Mouse (Mus musculus): ENCODE data around the gene Dtnbp1. TPM values are rescaled to one million over a fixed set of nuclear protein-coding genes. Genes with fewer than 3 reads are reported as not detected.

The Dtnbp1 gene
- polyA plus RNA-seq, 1 experiment from 2014 or later, result 78.2 TPM

- Histone ChIP-seq H3K4me3 (no peak overlapping the region), H3K27ac (replicated peaks) (no peak overlapping the region), H3K4me2 (no peak overlapping the region), H3K36me3 (peaks cover 26% of the 10 kb centered on the region), H3K9me3 (no peaks in the 10 kb centered on the region), H3K9ac (no peak overlapping the region), H3K4me1 (peaks cover 7% of the 10 kb centered on the region; the same call in 1 of the 2 replicates), H3K27me3 (replicated peaks) (no peaks in the 10 kb centered on the region)
- ATAC-seq (ENCODE audit: extremely low read depth, insufficient number of reproducible peaks, low FRiP score, low TSS enrichment), result no peak
- WGBS, result 91% methylated on average over 7 of the region's 7 CpGs
Observed at GRCm38 (mm10) chr13:44979433-44979832, 22.5 kb downstream of the Dtnbp1 start.

- Histone ChIP-seq H3K27ac (replicated peaks) (no peak overlapping the region), H3K4me2 (no peak overlapping the region), H3K9me3 (no peaks in the 10 kb centered on the region), H3K4me3 (no peak overlapping the region), H3K4me1 (peaks cover 7% of the 10 kb centered on the region; the same call in 1 of the 2 replicates), H3K27me3 (replicated peaks) (no peaks in the 10 kb centered on the region), H3K36me3 (peaks cover 19% of the 10 kb centered on the region), H3K9ac (no peak overlapping the region)
- no peak for ATAC-seq (ENCODE audit: extremely low read depth, insufficient number of reproducible peaks, low FRiP score, low TSS enrichment)
- 72% methylated on average over 2 of the region's 2 CpGs for WGBS
Observed at GRCm38 (mm10) chr13:44977483-44978141, 24.3 kb downstream of the Dtnbp1 start.

- WGBS, result 58% methylated on average over 2 of the region's 2 CpGs
- ATAC-seq (ENCODE audit: extremely low read depth, insufficient number of reproducible peaks, low FRiP score, low TSS enrichment), result no peak
Observed at GRCm38 (mm10) chr13:44977059-44977458, 24.9 kb downstream of the Dtnbp1 start.

GRCm38 (mm10) chr13:44960542-44961291 lies 41.2 kb downstream of the Dtnbp1 start:
- Histone ChIP-seq H3K36me3 (peaks cover 21% of the 10 kb centered on the region), H3K27ac (replicated peaks) (no peak overlapping the region), H3K4me1 (peaks cover 22% of the 10 kb centered on the region), H3K4me2 (no peak overlapping the region), H3K9ac (no peak overlapping the region), H3K4me3 (no peak overlapping the region), H3K9me3 (no peaks in the 10 kb centered on the region), H3K27me3 (replicated peaks) (no peaks in the 10 kb centered on the region)
- WGBS, result 80% methylated on average over 5 of the region's 5 CpGs
- ATAC-seq (ENCODE audit: extremely low read depth, insufficient number of reproducible peaks, low FRiP score, low TSS enrichment), result no peak

More at GRCm38 (mm10) chr13:44977059-44977458, 24.9 kb downstream of the Dtnbp1 start:
- H3K4me3 ChIP-seq, result no peak overlapping the region
- no peak overlapping the region for H3K9ac ChIP-seq
- no peak overlapping the region for H3K4me2 ChIP-seq
- H3K27ac ChIP-seq (replicated peaks), result no peak overlapping the region
- H3K9me3 ChIP-seq, result no peaks in the 10 kb centered on the region
- peaks cover 14% of the 10 kb centered on the region for H3K36me3 ChIP-seq
- H3K27me3 ChIP-seq (replicated peaks), result no peaks in the 10 kb centered on the region
- H3K4me1 ChIP-seq, result peaks cover 7% of the 10 kb centered on the region; the same call in 1 of the 2 replicates

GRCm38 (mm10) chr13:44957049-44957448 lies 44.9 kb downstream of the Dtnbp1 start:
- 85% methylated on average over 8 of the region's 8 CpGs for WGBS
- Histone ChIP-seq H3K4me2 (no peak overlapping the region), H3K4me1 (peaks cover 22% of the 10 kb centered on the region), H3K27me3 (replicated peaks) (no peaks in the 10 kb centered on the region), H3K27ac (replicated peaks) (no peak overlapping the region), H3K9ac (no peak overlapping the region), H3K36me3 (peaks cover 14% of the 10 kb centered on the region), H3K4me3 (no peak overlapping the region), H3K9me3 (no peaks in the 10 kb centered on the region)
- ATAC-seq (ENCODE audit: extremely low read depth, insufficient number of reproducible peaks, low FRiP score, low TSS enrichment), result no peak

- Histone ChIP-seq H3K4me1 (peaks cover 17% of the 10 kb centered on the region), H3K9me3 (no peaks in the 10 kb centered on the region), H3K27me3 (replicated peaks) (no peaks in the 10 kb centered on the region), H3K9ac (no peak overlapping the region), H3K4me3 (no peak overlapping the region), H3K27ac (replicated peaks) (no peak overlapping the region), H3K36me3 (peaks cover 14% of the 10 kb centered on the region), H3K4me2 (no peak overlapping the region)
- WGBS, result 86% methylated on average over 6 of the region's 6 CpGs
- ATAC-seq (ENCODE audit: extremely low read depth, insufficient number of reproducible peaks, low FRiP score, low TSS enrichment), result no peak
Observed at GRCm38 (mm10) chr13:44955781-44956180, 46.2 kb downstream of the Dtnbp1 start.

- no peak overlapping the region for H3K9ac ChIP-seq
- H3K4me2 ChIP-seq, result no peak overlapping the region
- H3K27me3 ChIP-seq (replicated peaks), result no peaks in the 10 kb centered on the region
- H3K4me1 ChIP-seq, result peaks cover 20% of the 10 kb centered on the region
- peaks cover 14% of the 10 kb centered on the region for H3K36me3 ChIP-seq
- H3K27ac ChIP-seq (replicated peaks), result no peak overlapping the region
- H3K4me3 ChIP-seq, result no peak overlapping the region
- ATAC-seq (ENCODE audit: extremely low read depth, insufficient number of reproducible peaks, low FRiP score, low TSS enrichment), result no peak
- no peaks in the 10 kb centered on the region for H3K9me3 ChIP-seq
- 87% methylated on average over 1 of the region's 1 CpGs for WGBS
Observed at GRCm38 (mm10) chr13:44954232-44954568, 47.7 kb downstream of the Dtnbp1 start.

- no peaks in the 10 kb centered on the region for H3K27me3 ChIP-seq (replicated peaks)
- no peak overlapping the region for H3K4me3 ChIP-seq
- WGBS, result 67% methylated on average over 8 of the region's 8 CpGs
- ATAC-seq (ENCODE audit: extremely low read depth, insufficient number of reproducible peaks, low FRiP score, low TSS enrichment), result no peak
- no peak overlapping the region for H3K27ac ChIP-seq (replicated peaks)
- H3K4me1 ChIP-seq, result peaks cover 25% of the 10 kb centered on the region
- no peaks in the 10 kb centered on the region for H3K9me3 ChIP-seq
- no peak overlapping the region for H3K4me2 ChIP-seq
- no peak overlapping the region for H3K9ac ChIP-seq
- H3K36me3 ChIP-seq, result peaks cover 14% of the 10 kb centered on the region
Observed at GRCm38 (mm10) chr13:44953546-44954231, 48.3 kb downstream of the Dtnbp1 start.

GRCm38 (mm10) chr13:44952393-44953086 lies 49.4 kb downstream of the Dtnbp1 start:
- 48% methylated on average over 10 of the region's 10 CpGs for WGBS
- Histone ChIP-seq H3K4me2 (no peak overlapping the region), H3K9ac (no peak overlapping the region), H3K4me3 (no peak overlapping the region), H3K27ac (replicated peaks) (peak overlapping the region; percentile 53), H3K4me1 (peaks cover 37% of the 10 kb centered on the region), H3K27me3 (replicated peaks) (no peaks in the 10 kb centered on the region), H3K9me3 (no peaks in the 10 kb centered on the region), H3K36me3 (peaks cover 14% of the 10 kb centered on the region)
- no peak for ATAC-seq (ENCODE audit: extremely low read depth, insufficient number of reproducible peaks, low FRiP score, low TSS enrichment)

GRCm38 (mm10) chr13:44948320-44949250 lies 53.4 kb downstream of the Dtnbp1 start:
- Histone ChIP-seq H3K4me2 (no peak overlapping the region), H3K4me1 (peaks cover 58% of the 10 kb centered on the region), H3K36me3 (peaks cover 5% of the 10 kb centered on the region; the same call in 1 of the 2 replicates), H3K27me3 (replicated peaks) (no peaks in the 10 kb centered on the region), H3K27ac (replicated peaks) (no peak overlapping the region; the same call in 1 of the 2 replicates), H3K9ac (no peak overlapping the region), H3K4me3 (no peak overlapping the region), H3K9me3 (no peaks in the 10 kb centered on the region)
- WGBS, result 78% methylated on average over 16 of the region's 16 CpGs
- no peak for ATAC-seq (ENCODE audit: extremely low read depth, insufficient number of reproducible peaks, low FRiP score, low TSS enrichment)
